Mouse (Mus musculus): ENCODE data around the gene Rag2. TPM values are rescaled to one million over a fixed set of nuclear protein-coding genes. Genes with fewer than 3 reads are reported as not detected.
A peak's percentile ranks its signal among the peaks of the same experiment; 100 is the strongest.

The Rag2 gene
- polyA plus RNA-seq, 1 experiment from 2014 or later = not detected

DNA sequence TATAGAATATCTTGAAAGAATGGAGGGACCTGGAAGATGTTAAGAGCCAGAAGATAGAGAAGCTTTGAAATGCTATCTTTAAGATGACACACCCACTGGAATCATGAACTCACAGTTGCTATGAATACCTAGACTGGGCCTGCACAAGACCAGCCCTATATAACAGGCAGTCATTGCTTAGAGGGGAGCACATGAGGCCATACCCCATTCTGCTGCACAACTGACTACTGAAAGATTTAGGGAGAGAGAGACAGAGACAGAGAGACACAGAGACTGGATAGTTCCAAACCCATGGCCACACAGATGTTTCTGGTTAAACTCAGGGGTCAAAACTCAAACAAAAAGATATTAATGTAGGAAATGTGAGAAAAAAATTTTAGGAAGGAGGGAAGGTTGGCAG is 2.7 kb downstream of the Rag2 start:
- Histone ChIP-seq H3K4me1 (peaks cover 17% of the 10 kb centered on the region; the same call in 1 of the 2 replicates), H3K9me3 (no peaks in the 10 kb centered on the region), H3K4me3 (no peak overlapping the region), H3K27ac (replicated peaks) (no peak overlapping the region), H3K36me3 (no peaks in the 10 kb centered on the region), H3K9ac (replicated peaks) (no peak overlapping the region), H3K27me3 (peaks cover 4% of the 10 kb centered on the region; the same call in 1 of the 2 replicates), H3K4me2 (replicated peaks) (no peak overlapping the region)
- ATAC-seq (ENCODE audit: low FRiP score, low read depth) = no peak

GRCm38 (mm10) chr2:101628297-101629236 is 4.0 kb downstream of the Rag2 start:
- peak overlapping the region; percentile 59 for H3K4me3 ChIP-seq
- peak overlapping the region; percentile 86 for H3K27ac ChIP-seq (replicated peaks)
- peaks cover 14% of the 10 kb centered on the region; the same call in 1 of the 2 replicates for H3K4me1 ChIP-seq
- WGBS = 1% methylated on average over 31 of the region's 31 CpGs
- H3K9ac ChIP-seq (replicated peaks) = peak overlapping the region; percentile 54
- no peaks in the 10 kb centered on the region for H3K36me3 ChIP-seq
- H3K4me2 ChIP-seq (replicated peaks) = peak overlapping the region; percentile 73
- H3K9me3 ChIP-seq = no peaks in the 10 kb centered on the region
- peaks cover 4% of the 10 kb centered on the region; the same call in 1 of the 2 replicates for H3K27me3 ChIP-seq
- peak; percentile 99 for ATAC-seq (ENCODE audit: low FRiP score, low read depth)

GRCm38 (mm10) chr2:101638979-101639839 is 14.7 kb downstream of the Rag2 start:
- Histone ChIP-seq H3K27me3 (no peaks in the 10 kb centered on the region), H3K9me3 (no peaks in the 10 kb centered on the region), H3K9ac (replicated peaks) (no peak overlapping the region), H3K4me3 (no peak overlapping the region), H3K4me2 (replicated peaks) (no peak overlapping the region), H3K4me1 (no peaks in the 10 kb centered on the region), H3K36me3 (no peaks in the 10 kb centered on the region), H3K27ac (replicated peaks) (no peak overlapping the region)
- no peak for ATAC-seq (ENCODE audit: low FRiP score, low read depth)
- WGBS = 71% methylated on average over 7 of the region's 7 CpGs

- H3K4me3 ChIP-seq = no peak overlapping the region
- ATAC-seq (ENCODE audit: low FRiP score, low read depth) = no peak
- no peaks in the 10 kb centered on the region for H3K4me1 ChIP-seq
- H3K4me2 ChIP-seq (replicated peaks) = no peak overlapping the region
- H3K9ac ChIP-seq (replicated peaks) = no peak overlapping the region
- no peak overlapping the region for H3K27ac ChIP-seq (replicated peaks)
- 73% methylated on average over 3 of the region's 3 CpGs for WGBS
- no peaks in the 10 kb centered on the region for H3K27me3 ChIP-seq
- no peaks in the 10 kb centered on the region for H3K36me3 ChIP-seq
- H3K9me3 ChIP-seq = no peaks in the 10 kb centered on the region
Measured at GRCm38 (mm10) chr2:101639840-101640350, 15.4 kb downstream of the Rag2 start.

- H3K9me3 ChIP-seq = no peaks in the 10 kb centered on the region
- H3K4me1 ChIP-seq = peaks cover 4% of the 10 kb centered on the region
- H3K27ac ChIP-seq (replicated peaks) = no peak overlapping the region
- ATAC-seq (ENCODE audit: low FRiP score, low read depth) = no peak
- no peaks in the 10 kb centered on the region for H3K36me3 ChIP-seq
- H3K9ac ChIP-seq (replicated peaks) = no peak overlapping the region
- no peak overlapping the region for H3K4me2 ChIP-seq (replicated peaks)
- 0 out of 2 replicates have a peak, but pooled peaks cover 6% of the 10 kb centered on the region for H3K27me3 ChIP-seq
- WGBS = 86% methylated on average over 1 of the region's 1 CpGs
- no peak overlapping the region for H3K4me3 ChIP-seq
Measured at GRCm38 (mm10) chr2:101645841-101646240, 21.3 kb downstream of the Rag2 start.

DNA sequence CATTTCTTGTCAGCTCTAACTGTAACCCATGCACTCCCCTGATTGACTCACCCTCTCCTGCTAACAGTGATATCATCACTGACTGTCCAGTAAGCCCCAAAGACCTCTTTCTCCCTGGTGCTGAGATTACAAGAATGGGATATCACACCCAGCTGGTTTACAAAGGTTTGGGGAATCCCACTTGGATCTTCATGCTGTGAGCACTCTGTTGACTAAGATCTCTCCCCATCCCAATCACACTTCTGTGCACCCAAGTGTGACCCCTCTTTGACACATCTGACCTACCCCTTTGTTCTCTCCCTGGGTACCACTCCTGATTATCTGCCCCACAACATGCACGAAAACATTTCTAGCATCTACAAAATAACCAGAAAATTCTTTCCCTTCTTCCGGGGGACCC is 23.8 kb downstream of the Rag2 start:
- Histone ChIP-seq H3K27ac (replicated peaks) (no peak overlapping the region), H3K9me3 (no peaks in the 10 kb centered on the region), H3K4me1 (peaks cover 11% of the 10 kb centered on the region), H3K9ac (replicated peaks) (no peak overlapping the region), H3K4me2 (replicated peaks) (no peak overlapping the region), H3K36me3 (no peaks in the 10 kb centered on the region), H3K27me3 (peaks cover 10% of the 10 kb centered on the region; the same call in 1 of the 2 replicates), H3K4me3 (no peak overlapping the region)
- WGBS = 28% methylated on average over 2 of the region's 2 CpGs
- no peak for ATAC-seq (ENCODE audit: low FRiP score, low read depth)

GRCm38 (mm10) chr2:101649114-101649671 is 24.7 kb downstream of the Rag2 start, which contains the start of the genes Rag1 and B230118H07Rik:
Rag1 (minus strand) TSS chr2:101649501.
B230118H07Rik (minus strand) TSS chr2:101649532.
- H3K27ac ChIP-seq (replicated peaks) = no peak within 1 kb of the TSS
- H3K36me3 ChIP-seq = no peaks in the 10 kb centered on the region
- no peak within 1 kb of the TSS for H3K4me2 ChIP-seq (replicated peaks)
- peaks cover 10% of the 10 kb centered on the region; the same call in 1 of the 2 replicates for H3K27me3 ChIP-seq
- H3K9ac ChIP-seq (replicated peaks) = no peak within 1 kb of the TSS
- no peak within 1 kb of the TSS for H3K4me3 ChIP-seq
- no peak for ATAC-seq (ENCODE audit: low FRiP score, low read depth)
- H3K4me1 ChIP-seq = peaks cover 11% of the 10 kb centered on the region
- WGBS = 56% methylated on average over 8 of the region's 8 CpGs
- no peaks in the 10 kb centered on the region for H3K9me3 ChIP-seq

DNA sequence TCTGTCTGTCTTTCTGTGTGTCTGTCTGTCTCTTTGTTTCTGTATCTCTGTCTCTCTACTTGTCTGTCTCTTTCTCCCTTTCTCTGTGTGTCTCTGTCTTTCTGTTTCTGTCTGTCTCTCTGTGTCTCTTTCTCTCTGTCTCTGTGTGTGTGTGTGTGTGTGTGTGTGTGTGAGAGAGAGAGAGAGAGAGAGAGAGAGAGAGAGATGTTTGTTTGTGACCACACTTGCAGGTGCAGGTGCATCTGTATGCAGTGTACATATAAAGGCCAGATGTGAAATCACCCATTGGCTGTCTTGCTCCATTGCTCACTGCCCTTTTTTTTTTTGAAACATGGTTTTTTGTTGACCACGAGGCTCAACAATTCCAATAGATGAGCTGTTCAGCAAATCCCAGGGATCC is 25.9 kb downstream of the Rag2 start:
- Histone ChIP-seq H3K9ac (replicated peaks) (no peak overlapping the region), H3K9me3 (no peaks in the 10 kb centered on the region), H3K27ac (replicated peaks) (no peak overlapping the region), H3K4me2 (replicated peaks) (no peak overlapping the region), H3K36me3 (no peaks in the 10 kb centered on the region), H3K4me3 (no peak overlapping the region), H3K27me3 (peaks cover 14% of the 10 kb centered on the region), H3K4me1 (peaks cover 11% of the 10 kb centered on the region)
- WGBS = 52% methylated on average over 1 of the region's 1 CpGs
- ATAC-seq (ENCODE audit: low FRiP score, low read depth) = no peak

- H3K9ac ChIP-seq (replicated peaks) = peak overlapping the region; percentile 40
- no peaks in the 10 kb centered on the region for H3K9me3 ChIP-seq
- no peaks in the 10 kb centered on the region for H3K36me3 ChIP-seq
- H3K27ac ChIP-seq (replicated peaks) = no peak overlapping the region
- 37% methylated on average over 14 of the region's 14 CpGs for WGBS
- peak; percentile 52 for ATAC-seq (ENCODE audit: low FRiP score, low read depth)
- peaks cover 11% of the 10 kb centered on the region for H3K4me1 ChIP-seq
- peak overlapping the region; percentile 26 for H3K4me3 ChIP-seq
- peaks cover 14% of the 10 kb centered on the region for H3K27me3 ChIP-seq
- H3K4me2 ChIP-seq (replicated peaks) = peak overlapping the region; percentile 56
Measured at GRCm38 (mm10) chr2:101652204-101652920, 27.8 kb downstream of the Rag2 start.

DNA sequence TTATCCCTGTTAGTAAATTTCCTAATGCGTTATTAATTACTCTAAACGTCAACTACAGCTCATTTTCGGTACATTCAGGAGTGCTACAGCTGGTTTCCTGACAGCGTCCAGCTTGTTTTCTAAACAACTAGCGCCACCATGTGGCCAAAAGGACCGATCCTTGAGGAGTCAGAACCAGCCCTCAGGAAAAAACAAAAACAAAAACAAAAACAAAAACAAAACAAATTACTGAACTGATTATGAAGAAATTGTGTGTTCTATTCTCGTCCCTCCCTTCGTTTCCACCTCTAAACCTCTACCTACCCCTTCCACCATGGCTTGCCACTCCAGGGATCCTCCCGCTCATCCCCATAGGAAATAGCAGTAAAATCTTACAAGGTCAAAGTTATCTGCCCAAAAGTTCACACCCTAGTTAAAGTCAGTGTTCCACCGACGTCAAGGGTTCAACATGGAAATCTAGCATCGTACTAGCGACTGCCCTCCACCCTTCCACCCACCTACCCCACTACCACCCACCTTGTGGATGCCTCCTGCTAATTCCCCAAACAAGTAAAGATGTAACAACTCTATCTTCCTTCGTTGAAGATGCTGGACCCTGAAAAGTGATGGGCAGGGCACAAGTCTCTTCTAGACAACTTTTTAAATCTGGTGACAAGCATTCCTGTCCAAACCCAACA is 28.5 kb downstream of the Rag2 start:
- ATAC-seq (ENCODE audit: low FRiP score, low read depth) = peak; percentile 84
- Histone ChIP-seq H3K9ac (replicated peaks) (peak overlapping the region; percentile 40), H3K4me3 (peak overlapping the region; percentile 26), H3K4me1 (peaks cover 11% of the 10 kb centered on the region), H3K4me2 (replicated peaks) (peak overlapping the region; percentile 56), H3K27me3 (peaks cover 12% of the 10 kb centered on the region), H3K36me3 (no peaks in the 10 kb centered on the region), H3K27ac (replicated peaks) (no peak overlapping the region), H3K9me3 (no peaks in the 10 kb centered on the region)
- WGBS = 18% methylated on average over 14 of the region's 14 CpGs

Measured in midbrain, embryonic 12.5 days (tissue).